Mouse (Mus musculus): ENCODE measurements at regions not wholly inside any gene's neighbourhood (a gene's known extent, or its start where the extent isn't known, plus 50 kb on each side); places are given as distances from the start of the nearest gene placed in this dataset.

GRCm38 (mm10) chr9:41580067-41580466, 418.6 kb upstream of the Ubash3b start:
- under 1% methylated on average over 4 of the region's 4 CpGs for WGBS
- peaks cover 21% of the 10 kb centered on the region; the same call in 1 of the 2 replicates for H3K4me1 ChIP-seq (ENCODE audit: insufficient read depth)
- no peaks in the 10 kb centered on the region for H3K27me3 ChIP-seq (ENCODE audit: insufficient read depth, low read length)
- H3K4me3 ChIP-seq (ENCODE audit: low read depth, low read length), result peak overlapping the region; percentile 81
- H3K36me3 ChIP-seq (ENCODE audit: insufficient read depth), result no peaks in the 10 kb centered on the region
- H3K27ac ChIP-seq (ENCODE audit: low read depth, low read length), result peak overlapping the region; percentile 99
- peak overlapping the region; percentile 85 for H3K4me2 ChIP-seq (ENCODE audit: low read depth)
- DNase-seq (no peak), ATAC-seq (peak; percentile 6; the same call in 1 of the 2 replicates)
- H3K9ac ChIP-seq, result peak overlapping the region; percentile 98
- TF ChIP-seq CTCF (IDR thresholded peaks at IDR 0.05; ENCODE audit: low read depth), result no peak
- H3K9me3 ChIP-seq (ENCODE audit: low read length), result no peaks in the 10 kb centered on the region

- no peaks in the 10 kb centered on the region for H3K36me3 ChIP-seq (ENCODE audit: insufficient read depth)
- peak overlapping the region; percentile 85 for H3K4me2 ChIP-seq (ENCODE audit: low read depth)
- H3K27ac ChIP-seq (ENCODE audit: low read depth, low read length), result peak overlapping the region; percentile 99
- peaks cover 21% of the 10 kb centered on the region; the same call in 1 of the 2 replicates for H3K4me1 ChIP-seq (ENCODE audit: insufficient read depth)
- peak overlapping the region; percentile 98 for H3K9ac ChIP-seq
- H3K27me3 ChIP-seq (ENCODE audit: insufficient read depth, low read length), result no peaks in the 10 kb centered on the region
- H3K9me3 ChIP-seq (ENCODE audit: low read length), result no peaks in the 10 kb centered on the region
- DNase-seq, result peak; percentile 92
- peak; percentile 71 for TF ChIP-seq CTCF (IDR thresholded peaks at IDR 0.05; ENCODE audit: low read depth)
- 5% methylated on average over 12 of the region's 13 CpGs for WGBS
- peak; percentile 65 for ATAC-seq
- peak overlapping the region; percentile 81 for H3K4me3 ChIP-seq (ENCODE audit: low read depth, low read length)
Measured at GRCm38 (mm10) chr9:41579107-41580014, 417.9 kb upstream of the Ubash3b start.

- DNase-seq, result peak; percentile 73
- 15% methylated on average over 14 of the region's 14 CpGs for WGBS
Measured at GRCm38 (mm10) chr9:41578221-41579106, 417.0 kb upstream of the Ubash3b start.

GRCm38 (mm10) chr9:41577760-41578159, 416.3 kb upstream of the Ubash3b start:
- Histone ChIP-seq H3K36me3 (ENCODE audit: insufficient read depth) (no peaks in the 10 kb centered on the region), H3K4me2 (ENCODE audit: low read depth) (peak overlapping the region; percentile 85), H3K9ac (peak overlapping the region; percentile 98), H3K27ac (ENCODE audit: low read depth, low read length) (peak overlapping the region; percentile 99), H3K9me3 (ENCODE audit: low read length) (no peaks in the 10 kb centered on the region), H3K27me3 (ENCODE audit: insufficient read depth, low read length) (no peaks in the 10 kb centered on the region), H3K4me3 (ENCODE audit: low read depth, low read length) (peak overlapping the region; percentile 81), H3K4me1 (ENCODE audit: insufficient read depth) (peaks cover 21% of the 10 kb centered on the region; the same call in 1 of the 2 replicates)
- TF ChIP-seq CTCF (IDR thresholded peaks at IDR 0.05; ENCODE audit: low read depth), result no peak
- ATAC-seq, result no peak
- WGBS, result 12% methylated on average over 1 of the region's 1 CpGs
- DNase-seq, result peak; percentile 19

More at GRCm38 (mm10) chr9:41578221-41579106, 417.0 kb upstream of the Ubash3b start:
- Histone ChIP-seq H3K27me3 (ENCODE audit: insufficient read depth, low read length) (no peaks in the 10 kb centered on the region), H3K27ac (ENCODE audit: low read depth, low read length) (peak overlapping the region; percentile 99), H3K36me3 (ENCODE audit: insufficient read depth) (no peaks in the 10 kb centered on the region), H3K9ac (peak overlapping the region; percentile 98), H3K4me3 (ENCODE audit: low read depth, low read length) (peak overlapping the region; percentile 81), H3K4me2 (ENCODE audit: low read depth) (peak overlapping the region; percentile 85), H3K9me3 (ENCODE audit: low read length) (no peaks in the 10 kb centered on the region), H3K4me1 (ENCODE audit: insufficient read depth) (peaks cover 21% of the 10 kb centered on the region; the same call in 1 of the 2 replicates)
- no peak for TF ChIP-seq CTCF (IDR thresholded peaks at IDR 0.05; ENCODE audit: low read depth)
- ATAC-seq, result no peak

- no peaks in the 10 kb centered on the region for H3K36me3 ChIP-seq (ENCODE audit: insufficient read depth)
- no peaks in the 10 kb centered on the region for H3K9me3 ChIP-seq (ENCODE audit: low read length)
- H3K27me3 ChIP-seq (ENCODE audit: insufficient read depth, low read length), result no peaks in the 10 kb centered on the region
- DNase-seq (no peak), ATAC-seq (no peak)
- H3K4me1 ChIP-seq (ENCODE audit: insufficient read depth), result peaks cover 21% of the 10 kb centered on the region; the same call in 1 of the 2 replicates
- H3K9ac ChIP-seq, result no peak overlapping the region
- no peak for TF ChIP-seq CTCF (IDR thresholded peaks at IDR 0.05; ENCODE audit: low read depth)
- WGBS, result 17% methylated on average over 5 of the region's 5 CpGs
- no peak overlapping the region for H3K27ac ChIP-seq (ENCODE audit: low read depth, low read length)
- no peak overlapping the region for H3K4me2 ChIP-seq (ENCODE audit: low read depth)
- no peak overlapping the region for H3K4me3 ChIP-seq (ENCODE audit: low read depth, low read length)
Measured at GRCm38 (mm10) chr9:41575826-41576225, 414.3 kb upstream of the Ubash3b start.

GRCm38 (mm10) chr9:41570262-41570661, 408.8 kb upstream of the Ubash3b start:
- H3K9me3 ChIP-seq (ENCODE audit: low read length), result no peaks in the 10 kb centered on the region
- DNase-seq, result no peak
- H3K27me3 ChIP-seq (ENCODE audit: insufficient read depth, low read length), result no peaks in the 10 kb centered on the region
- no peak for ATAC-seq
- H3K4me1 ChIP-seq (ENCODE audit: insufficient read depth), result no peaks in the 10 kb centered on the region
- H3K36me3 ChIP-seq (ENCODE audit: insufficient read depth), result no peaks in the 10 kb centered on the region; the same call in 1 of the 2 replicates
- TF ChIP-seq CTCF (IDR thresholded peaks at IDR 0.05; ENCODE audit: low read depth), result no peak
- no peak overlapping the region for H3K4me2 ChIP-seq (ENCODE audit: low read depth)
- no peak overlapping the region for H3K27ac ChIP-seq (ENCODE audit: low read depth, low read length)
- no peak overlapping the region for H3K4me3 ChIP-seq (ENCODE audit: low read depth, low read length)
- WGBS, result 76% methylated on average over 4 of the region's 4 CpGs
- H3K9ac ChIP-seq, result no peak overlapping the region
